In genomic region chr8:125391271-125391670, GRCm38 (mm10) we compare ENCODE assay signal across 11 mouse cellular contexts.
A peak's percentile ranks its signal among the peaks of the same experiment; 100 is the strongest.
DNase-seq lines count a peak whose midpoint lies in the region; ATAC-seq and TF ChIP-seq lines count a peak whose summit lies in the region.
"Had no signal": no experiment of that assay in that cellular context is flagged by ENCODE, and none has a peak within 500 bp of the region (broad histone marks: within the 10 kb centered on the region; RNA-seq: fewer than 3 reads in every experiment).

No protein-coding gene starts in this region.

- peaks cover 9% of the 10 kb centered on the region; the same call in 1 of the 2 replicates for H3K4me1 ChIP-seq in lung, postnatal 0 days (ENCODE audit: insufficient read depth, low read depth, low read length)
- H3K4me1 ChIP-seq in hindbrain, postnatal 0 days (ENCODE audit: insufficient read depth, low read length) = peaks cover 35% of the 10 kb centered on the region

- no peaks in the 10 kb centered on the region for H3K36me3 ChIP-seq in lung, postnatal 0 days (ENCODE audit: insufficient read depth, low read length)
- H3K36me3 ChIP-seq in hindbrain, postnatal 0 days (ENCODE audit: insufficient read depth, low read length) = no peaks in the 10 kb centered on the region
- H3K36me3 ChIP-seq: midbrain, embryonic 10.5 days; stomach, embryonic 15.5 days had no signal

- TF ChIP-seq CTCF in lung, postnatal 0 days (IDR thresholded peaks at IDR 0.05) = no peak
- no peak for TF ChIP-seq CTCF in hindbrain, postnatal 0 days (IDR thresholded peaks at IDR 0.05; ENCODE audit: low read depth)

- H3K4me2 ChIP-seq in lung, postnatal 0 days (replicated peaks; ENCODE audit: low read depth, low read length) = no peak overlapping the region
- 0 out of 2 replicates have a peak overlapping the region, but pooled peaks have one; percentile 2 for H3K4me2 ChIP-seq in hindbrain, postnatal 0 days (ENCODE audit: low read depth, low read length)
- H3K4me2 ChIP-seq: stomach, embryonic 15.5 days had no signal

- H3K27me3 ChIP-seq in lung, postnatal 0 days (replicated peaks; ENCODE audit: insufficient read depth, low read length) = no peaks in the 10 kb centered on the region
- H3K27me3 ChIP-seq in hindbrain, postnatal 0 days (ENCODE audit: insufficient read depth, low read length) = no peaks in the 10 kb centered on the region
- H3K27me3 ChIP-seq: stomach, embryonic 15.5 days had no signal

- no peaks in the 10 kb centered on the region for H3K9me3 ChIP-seq in lung, postnatal 0 days (ENCODE audit: low read length)
- H3K9me3 ChIP-seq in hindbrain, postnatal 0 days (ENCODE audit: low read length) = no peaks in the 10 kb centered on the region
- H3K9me3 ChIP-seq: midbrain, embryonic 10.5 days; stomach, embryonic 15.5 days had no signal

- no peak overlapping the region for H3K9ac ChIP-seq in lung, postnatal 0 days (replicated peaks; ENCODE audit: low read depth)
- H3K9ac ChIP-seq in hindbrain, postnatal 0 days (replicated peaks; ENCODE audit: low read length) = no peak overlapping the region
- H3K9ac ChIP-seq: stomach, embryonic 15.5 days had no signal

- ATAC-seq in lung, postnatal 0 days = no peak
- ATAC-seq in hindbrain, postnatal 0 days = no peak

- H3K4me3 ChIP-seq in lung, postnatal 0 days (ENCODE audit: low read depth, low read length) = no peak overlapping the region
- H3K4me3 ChIP-seq in hindbrain, postnatal 0 days (ENCODE audit: low read length) = no peak overlapping the region
- H3K4me3 ChIP-seq: midbrain, embryonic 10.5 days; stomach, embryonic 15.5 days had no signal

- WGBS in lung, postnatal 0 days = 58% methylated on average over 8 of the region's 8 CpGs
- 69% methylated on average over 8 of the region's 8 CpGs for WGBS in hindbrain, postnatal 0 days

- no peak overlapping the region for H3K27ac ChIP-seq in lung, postnatal 0 days (ENCODE audit: low read length)
- peak overlapping the region; percentile 78; the same call in 1 of the 2 replicates for H3K27ac ChIP-seq in hindbrain, postnatal 0 days
- H3K27ac ChIP-seq: midbrain, embryonic 10.5 days had no signal

- no peak for TF ChIP-seq EP300 in lung, postnatal 0 days (IDR thresholded peaks at IDR 0.05)

- peak; percentile 35 for DNase-seq in lung, postnatal 0 days (ENCODE audit: low spot score)
- DNase-seq in lung, adult 18-20 months = no peak
- peak; percentile 81 for DNase-seq in ZHBTc4 (ENCODE audit: low read depth, low spot score)
- DNase-seq in hindbrain, postnatal 0 days (ENCODE audit: low spot score) = no peak
- peak; percentile 89 for DNase-seq in thymus, postnatal 0 days (ENCODE audit: low spot score)
- no peak for DNase-seq in left cerebral cortex, adult 11 months (ENCODE audit: low spot score)
- DNase-seq in urinary bladder, postnatal 36 days (ENCODE audit: low spot score in 2 of 2) = no peak
- DNase-seq: cerebellum, postnatal 36 days; kidney, adult 11 months had no signal

Comparison
In these comparisons a context has a peak if more than half of its experiments do, and no peak if none do; other contexts are left out.
1. DNase-seq: peak in lung, postnatal 0 days (single experiment), ZHBTc4 (single experiment) and thymus, postnatal 0 days (single experiment); none in lung, adult 18-20 months (0 of 2), hindbrain, postnatal 0 days (single experiment), left cerebral cortex, adult 11 months (single experiment) and urinary bladder, postnatal 36 days (0 of 2).